Mouse (Mus musculus): ENCODE data around the gene Kcnmb4. TPM values are rescaled to one million over a fixed set of nuclear protein-coding genes. Genes with fewer than 3 reads are reported as not detected.

Gene Kcnmb4
- polyA plus RNA-seq, 1 experiment from 2014 or later: 7.0 TPM

DNA sequence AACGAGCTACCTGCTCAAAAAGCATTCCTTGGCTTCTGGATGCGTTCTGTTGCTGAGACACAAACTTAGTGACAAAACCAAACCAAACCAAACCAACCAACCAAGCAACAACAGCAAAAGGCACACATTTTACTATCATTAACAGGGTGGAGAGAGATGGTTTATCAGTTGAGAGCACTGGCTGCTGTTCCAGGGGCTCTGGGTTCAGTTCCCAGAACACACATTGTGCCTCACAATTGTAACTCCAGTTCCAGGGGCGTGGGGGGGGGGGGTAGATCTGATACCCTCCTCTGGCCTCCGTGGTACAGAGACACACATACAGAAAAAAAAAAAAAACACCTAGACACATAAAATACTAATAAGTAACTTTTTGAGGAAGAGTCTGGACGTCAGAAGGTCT is 5.6 kb downstream of the Kcnmb4 start:
- H3K27ac ChIP-seq (ENCODE audit: low read length): no peak overlapping the region
- 81% methylated on average over 5 of the region's 5 CpGs for WGBS
- no peaks in the 10 kb centered on the region for H3K9me3 ChIP-seq (ENCODE audit: control insufficient read depth, low read depth, low read length)
- H3K27me3 ChIP-seq (ENCODE audit: control insufficient read depth, insufficient read depth, low read length): no peaks in the 10 kb centered on the region
- H3K4me3 ChIP-seq (ENCODE audit: low read depth, low read length): no peak overlapping the region
- H3K4me1 ChIP-seq (ENCODE audit: control insufficient read depth, insufficient read depth, low read length): peaks cover 9% of the 10 kb centered on the region
- no peak overlapping the region for H3K9ac ChIP-seq (replicated peaks; ENCODE audit: low read depth, low read length)
- no peak overlapping the region for H3K4me2 ChIP-seq (replicated peaks; ENCODE audit: low read depth, low read length)
- no peaks in the 10 kb centered on the region for H3K36me3 ChIP-seq (ENCODE audit: control insufficient read depth, insufficient read depth, low read length)
- no peak for ATAC-seq (ENCODE audit: insufficient number of reproducible peaks, insufficient read depth, low FRiP score, low read depth)

DNA sequence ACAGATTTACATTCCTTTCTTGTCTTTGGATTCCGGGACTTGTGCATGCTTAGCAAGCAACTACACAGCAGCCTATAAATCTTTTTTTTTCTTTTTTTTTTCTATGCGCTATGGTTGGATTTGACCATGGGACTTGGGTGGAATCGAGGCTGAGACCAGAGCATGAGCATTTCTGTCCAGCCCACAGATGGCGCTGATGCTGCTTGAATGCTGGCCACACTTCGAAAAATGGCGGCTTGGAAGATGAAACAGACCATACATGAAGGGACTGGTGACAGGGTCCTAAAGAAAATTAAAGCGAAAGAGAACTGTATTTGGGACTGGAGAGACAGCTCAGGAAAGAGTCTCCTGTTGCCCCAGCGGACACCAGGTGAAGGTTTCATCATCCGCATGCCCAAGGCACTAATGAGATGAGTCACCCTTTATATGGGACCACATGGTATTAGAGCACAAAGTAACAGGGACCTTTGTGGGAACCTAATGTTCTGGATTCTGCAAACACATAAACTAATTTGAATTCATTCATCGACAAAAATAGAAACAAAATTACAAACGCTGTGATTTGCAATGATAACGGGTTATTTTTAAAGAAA is 9.8 kb downstream of the Kcnmb4 start:
- Histone ChIP-seq H3K4me1 (ENCODE audit: control insufficient read depth, insufficient read depth, low read length) (no peaks in the 10 kb centered on the region), H3K4me3 (ENCODE audit: low read depth, low read length) (no peak overlapping the region), H3K4me2 (replicated peaks; ENCODE audit: low read depth, low read length) (no peak overlapping the region), H3K36me3 (ENCODE audit: control insufficient read depth, insufficient read depth, low read length) (no peaks in the 10 kb centered on the region), H3K9me3 (ENCODE audit: control insufficient read depth, low read depth, low read length) (no peaks in the 10 kb centered on the region), H3K27ac (ENCODE audit: low read length) (no peak overlapping the region), H3K9ac (replicated peaks; ENCODE audit: low read depth, low read length) (no peak overlapping the region), H3K27me3 (ENCODE audit: control insufficient read depth, insufficient read depth, low read length) (no peaks in the 10 kb centered on the region)
- 90% methylated on average over 12 of the region's 12 CpGs for WGBS
- ATAC-seq (ENCODE audit: insufficient number of reproducible peaks, insufficient read depth, low FRiP score, low read depth): no peak

DNA sequence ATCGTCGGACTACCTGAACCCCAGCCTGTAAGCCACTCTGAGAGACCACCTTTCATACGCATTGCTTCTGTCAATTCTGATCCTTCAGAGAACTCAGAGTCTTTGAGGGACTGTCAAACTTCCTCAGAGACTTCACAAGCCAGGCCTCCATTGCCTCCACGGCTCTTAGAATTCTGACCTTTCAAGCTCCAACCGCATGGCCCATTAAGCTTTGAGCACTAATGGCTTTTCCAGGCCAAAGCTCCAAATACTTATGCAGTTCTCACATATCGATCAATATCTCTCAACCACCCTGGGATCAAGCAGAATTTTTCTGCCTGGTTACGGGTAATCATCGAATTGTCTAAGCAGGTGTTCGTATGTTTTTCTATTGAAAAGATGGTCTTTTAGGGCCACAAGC is 12.2 kb downstream of the Kcnmb4 start:
- Histone ChIP-seq H3K27me3 (ENCODE audit: control insufficient read depth, insufficient read depth, low read length) (no peaks in the 10 kb centered on the region), H3K36me3 (ENCODE audit: control insufficient read depth, insufficient read depth, low read length) (no peaks in the 10 kb centered on the region), H3K9ac (replicated peaks; ENCODE audit: low read depth, low read length) (no peak overlapping the region), H3K9me3 (ENCODE audit: control insufficient read depth, low read depth, low read length) (no peaks in the 10 kb centered on the region), H3K27ac (ENCODE audit: low read length) (no peak overlapping the region), H3K4me2 (replicated peaks; ENCODE audit: low read depth, low read length) (no peak overlapping the region), H3K4me1 (ENCODE audit: control insufficient read depth, insufficient read depth, low read length) (no peaks in the 10 kb centered on the region), H3K4me3 (ENCODE audit: low read depth, low read length) (no peak overlapping the region)
- WGBS: 88% methylated on average over 9 of the region's 9 CpGs
- no peak for ATAC-seq (ENCODE audit: insufficient number of reproducible peaks, insufficient read depth, low FRiP score, low read depth)

DNA sequence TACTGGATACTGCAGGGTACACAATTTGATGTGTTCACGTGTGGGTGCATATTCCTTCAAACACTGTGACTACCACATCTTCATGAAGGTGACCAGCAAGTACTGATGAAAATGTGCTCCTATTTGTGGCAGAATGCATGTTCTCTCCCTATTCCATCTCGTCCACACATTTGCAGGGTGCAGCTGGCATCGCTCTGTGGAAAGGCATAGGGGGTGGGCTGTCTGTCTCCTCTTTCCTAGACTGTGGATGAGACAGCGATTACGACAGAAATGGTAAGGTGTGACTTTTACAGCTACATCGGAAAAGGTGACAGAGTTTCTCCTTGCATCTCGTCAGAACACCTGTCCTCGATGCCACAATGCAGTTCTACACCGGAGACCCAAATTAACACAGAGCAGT is 14.9 kb downstream of the Kcnmb4 start:
- no peak overlapping the region for H3K4me2 ChIP-seq (replicated peaks; ENCODE audit: low read depth, low read length)
- no peaks in the 10 kb centered on the region for H3K36me3 ChIP-seq (ENCODE audit: control insufficient read depth, insufficient read depth, low read length)
- H3K27ac ChIP-seq (ENCODE audit: low read length): no peak overlapping the region
- no peak overlapping the region for H3K4me3 ChIP-seq (ENCODE audit: low read depth, low read length)
- no peaks in the 10 kb centered on the region for H3K9me3 ChIP-seq (ENCODE audit: control insufficient read depth, low read depth, low read length)
- H3K27me3 ChIP-seq (ENCODE audit: control insufficient read depth, insufficient read depth, low read length): no peaks in the 10 kb centered on the region
- 94% methylated on average over 9 of the region's 9 CpGs for WGBS
- ATAC-seq (ENCODE audit: insufficient number of reproducible peaks, insufficient read depth, low FRiP score, low read depth): no peak
- no peaks in the 10 kb centered on the region for H3K4me1 ChIP-seq (ENCODE audit: control insufficient read depth, insufficient read depth, low read length)
- H3K9ac ChIP-seq (replicated peaks; ENCODE audit: low read depth, low read length): no peak overlapping the region

DNA sequence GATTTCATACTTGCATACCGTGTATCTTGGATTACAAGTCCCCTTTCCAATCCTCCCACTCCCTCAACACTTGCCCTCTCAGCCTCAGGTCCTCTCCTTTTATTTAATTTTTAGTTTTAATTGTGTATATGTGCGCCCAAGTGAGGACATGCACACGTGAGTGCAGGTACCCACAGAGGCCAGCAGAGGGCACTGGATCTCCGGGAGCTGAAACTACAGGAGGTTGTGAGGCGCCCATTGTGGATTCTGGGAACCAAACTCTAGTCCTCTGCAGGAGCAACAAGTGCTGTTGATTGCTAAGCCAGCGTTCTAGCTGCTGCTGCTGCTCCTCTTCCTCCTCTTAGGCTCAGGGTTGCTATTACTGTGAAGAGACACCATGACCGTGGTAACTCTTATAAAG is 20.9 kb downstream of the Kcnmb4 start:
- Histone ChIP-seq H3K27ac (ENCODE audit: low read length) (no peak overlapping the region), H3K4me1 (ENCODE audit: control insufficient read depth, insufficient read depth, low read length) (no peaks in the 10 kb centered on the region), H3K9me3 (ENCODE audit: control insufficient read depth, low read depth, low read length) (no peaks in the 10 kb centered on the region; the same call in 1 of the 2 replicates), H3K4me3 (ENCODE audit: low read depth, low read length) (no peak overlapping the region), H3K36me3 (ENCODE audit: control insufficient read depth, insufficient read depth, low read length) (no peaks in the 10 kb centered on the region), H3K27me3 (ENCODE audit: control insufficient read depth, insufficient read depth, low read length) (no peaks in the 10 kb centered on the region), H3K4me2 (replicated peaks; ENCODE audit: low read depth, low read length) (no peak overlapping the region), H3K9ac (replicated peaks; ENCODE audit: low read depth, low read length) (no peak overlapping the region)
- no peak for ATAC-seq (ENCODE audit: insufficient number of reproducible peaks, insufficient read depth, low FRiP score, low read depth)
- WGBS: 95% methylated on average over 7 of the region's 7 CpGs

DNA sequence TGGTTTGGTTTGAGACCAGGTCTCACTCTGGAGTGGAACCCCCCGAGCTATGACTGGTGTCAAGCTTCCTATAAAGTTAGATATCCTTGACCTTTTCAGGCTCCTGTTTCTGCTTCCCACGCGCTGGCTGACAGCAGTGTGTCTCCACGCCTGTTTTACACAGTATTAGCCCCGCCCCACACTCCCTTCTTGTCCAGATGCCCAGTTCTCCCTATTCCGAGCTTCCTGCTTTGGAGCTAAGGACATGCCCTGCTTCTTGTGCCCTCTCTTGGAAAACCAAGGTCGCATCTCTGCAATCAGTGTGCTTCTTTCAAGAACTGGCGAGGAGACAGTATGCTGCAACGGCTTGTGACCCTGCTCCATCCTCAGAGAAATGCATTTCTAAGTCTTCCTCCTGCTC is 23.1 kb downstream of the Kcnmb4 start:
- H3K27ac ChIP-seq (ENCODE audit: low read length): no peak overlapping the region
- no peaks in the 10 kb centered on the region for H3K36me3 ChIP-seq (ENCODE audit: control insufficient read depth, insufficient read depth, low read length)
- H3K27me3 ChIP-seq (ENCODE audit: control insufficient read depth, insufficient read depth, low read length): no peaks in the 10 kb centered on the region
- no peak overlapping the region for H3K4me2 ChIP-seq (replicated peaks; ENCODE audit: low read depth, low read length)
- no peaks in the 10 kb centered on the region for H3K4me1 ChIP-seq (ENCODE audit: control insufficient read depth, insufficient read depth, low read length)
- H3K4me3 ChIP-seq (ENCODE audit: low read depth, low read length): no peak overlapping the region
- H3K9me3 ChIP-seq (ENCODE audit: control insufficient read depth, low read depth, low read length): no peaks in the 10 kb centered on the region; the same call in 1 of the 2 replicates
- ATAC-seq (ENCODE audit: insufficient number of reproducible peaks, insufficient read depth, low FRiP score, low read depth): no peak
- H3K9ac ChIP-seq (replicated peaks; ENCODE audit: low read depth, low read length): no peak overlapping the region
- 71% methylated on average over 9 of the region's 9 CpGs for WGBS

DNA sequence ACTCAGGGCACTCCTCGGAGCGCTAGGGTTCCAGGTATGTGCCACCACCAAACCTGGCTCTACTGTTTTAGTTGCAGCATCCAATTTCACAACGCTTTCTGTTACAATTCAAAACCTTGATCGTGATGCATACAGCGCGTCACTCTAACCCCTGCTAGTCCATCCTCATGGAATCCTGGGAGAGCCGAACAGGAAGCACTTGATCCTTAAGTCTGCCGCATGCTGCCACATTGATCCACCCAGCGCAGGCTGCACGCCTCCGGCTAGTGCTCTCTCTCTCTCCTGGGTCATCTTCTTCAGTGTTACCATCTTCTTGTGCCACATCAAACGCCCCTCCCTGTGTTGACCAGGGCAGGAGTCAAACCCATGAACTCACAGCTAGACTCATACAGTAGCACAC is 25.5 kb downstream of the Kcnmb4 start:
- Histone ChIP-seq H3K9me3 (ENCODE audit: control insufficient read depth, low read depth, low read length) (no peaks in the 10 kb centered on the region; the same call in 1 of the 2 replicates), H3K27ac (ENCODE audit: low read length) (no peak overlapping the region), H3K27me3 (ENCODE audit: control insufficient read depth, insufficient read depth, low read length) (no peaks in the 10 kb centered on the region), H3K4me1 (ENCODE audit: control insufficient read depth, insufficient read depth, low read length) (no peaks in the 10 kb centered on the region), H3K36me3 (ENCODE audit: control insufficient read depth, insufficient read depth, low read length) (no peaks in the 10 kb centered on the region), H3K4me3 (ENCODE audit: low read depth, low read length) (no peak overlapping the region), H3K9ac (replicated peaks; ENCODE audit: low read depth, low read length) (no peak overlapping the region), H3K4me2 (replicated peaks; ENCODE audit: low read depth, low read length) (no peak overlapping the region)
- 94% methylated on average over 12 of the region's 12 CpGs for WGBS
- ATAC-seq (ENCODE audit: insufficient number of reproducible peaks, insufficient read depth, low FRiP score, low read depth): no peak

DNA sequence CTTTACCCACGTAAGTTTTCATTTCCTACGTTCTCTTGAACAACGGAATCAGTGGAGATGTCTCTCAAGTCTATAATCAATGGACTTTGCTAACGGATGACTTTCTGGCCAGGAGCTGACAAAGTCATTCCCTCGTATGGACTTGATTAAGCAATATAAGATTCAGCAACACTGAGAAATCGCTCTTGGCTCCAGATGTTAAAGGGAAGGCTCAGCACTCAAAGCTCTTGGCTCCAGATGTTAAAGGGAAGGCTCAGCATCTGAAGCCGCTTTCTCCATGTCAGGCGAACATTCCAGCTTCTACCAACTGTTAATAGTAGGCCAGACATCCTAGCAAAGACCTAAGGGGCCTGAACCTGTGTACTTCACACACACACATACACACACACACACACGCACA is 26.5 kb downstream of the Kcnmb4 start:
- Histone ChIP-seq H3K27me3 (ENCODE audit: control insufficient read depth, insufficient read depth, low read length) (no peaks in the 10 kb centered on the region), H3K9ac (replicated peaks; ENCODE audit: low read depth, low read length) (no peak overlapping the region), H3K9me3 (ENCODE audit: control insufficient read depth, low read depth, low read length) (no peaks in the 10 kb centered on the region), H3K4me1 (ENCODE audit: control insufficient read depth, insufficient read depth, low read length) (no peaks in the 10 kb centered on the region), H3K27ac (ENCODE audit: low read length) (no peak overlapping the region), H3K4me2 (replicated peaks; ENCODE audit: low read depth, low read length) (no peak overlapping the region), H3K4me3 (ENCODE audit: low read depth, low read length) (no peak overlapping the region), H3K36me3 (ENCODE audit: control insufficient read depth, insufficient read depth, low read length) (no peaks in the 10 kb centered on the region)
- ATAC-seq (ENCODE audit: insufficient number of reproducible peaks, insufficient read depth, low FRiP score, low read depth): no peak
- 85% methylated on average over 9 of the region's 9 CpGs for WGBS

DNA sequence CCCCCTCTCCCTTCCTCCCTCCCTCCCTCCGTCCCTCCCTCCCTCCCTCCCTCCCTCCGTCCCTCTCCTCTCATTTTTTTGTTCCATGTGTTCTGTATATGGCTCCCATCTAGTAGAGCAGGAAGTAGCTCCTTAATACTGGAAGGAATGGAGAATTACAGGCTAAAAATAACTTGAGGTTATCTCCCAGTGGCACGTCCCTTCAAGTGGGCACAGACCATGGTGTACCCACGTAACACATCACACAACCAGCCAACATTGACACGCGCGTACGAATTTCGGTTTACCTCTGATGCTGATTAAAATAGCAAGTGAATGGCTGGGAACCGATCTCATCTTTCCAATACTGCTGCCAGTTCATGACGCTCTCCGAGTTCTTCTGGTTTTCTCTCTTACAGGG is 27.6 kb downstream of the Kcnmb4 start:
- no peak overlapping the region for H3K27ac ChIP-seq (ENCODE audit: low read length)
- 91% methylated on average over 11 of the region's 12 CpGs for WGBS
- no peak overlapping the region for H3K4me2 ChIP-seq (replicated peaks; ENCODE audit: low read depth, low read length)
- H3K4me3 ChIP-seq (ENCODE audit: low read depth, low read length): no peak overlapping the region
- no peaks in the 10 kb centered on the region for H3K9me3 ChIP-seq (ENCODE audit: control insufficient read depth, low read depth, low read length)
- no peaks in the 10 kb centered on the region for H3K4me1 ChIP-seq (ENCODE audit: control insufficient read depth, insufficient read depth, low read length)
- H3K36me3 ChIP-seq (ENCODE audit: control insufficient read depth, insufficient read depth, low read length): no peaks in the 10 kb centered on the region
- ATAC-seq (ENCODE audit: insufficient number of reproducible peaks, insufficient read depth, low FRiP score, low read depth): no peak
- no peaks in the 10 kb centered on the region for H3K27me3 ChIP-seq (ENCODE audit: control insufficient read depth, insufficient read depth, low read length)
- H3K9ac ChIP-seq (replicated peaks; ENCODE audit: low read depth, low read length): no peak overlapping the region
